Mouse (Mus musculus) liver, embryonic 12.5 days (tissue): ENCODE data around the gene Fam216a. TPM values are rescaled to one million over a fixed set of nuclear protein-coding genes. Genes with fewer than 3 reads are reported as not detected.

ENCODE experiments used
- ATAC-seq: fragments of 200-750 bp; cut with Nextera tagmentation; 2 replicates; pipeline ENCODE4 v1.8.0; 2017; ENCODE audit warnings: moderate number of reproducible peaks, mild to moderate bottlenecking, moderate library complexity
- H3K27ac ChIP-seq: fragments of 300-500 bp; sonication (generic); 2 replicates; pipeline ENCODE4 v1.5.1; 2016; ENCODE audit warnings: mild to moderate bottlenecking
- H3K27me3 ChIP-seq: fragments of 300-500 bp; sonication (generic); replicated peaks from 2 replicates; pipeline ENCODE4 v1.6.1; 2016; ENCODE audit warnings: mild to moderate bottlenecking, moderate library complexity
- H3K36me3 ChIP-seq: fragments of 300-500 bp; sonication (generic); 2 replicates; pipeline ENCODE4 v1.6.1; 2016; ENCODE audit warnings: mild to moderate bottlenecking, moderate library complexity
- H3K4me1 ChIP-seq: fragments of 300-500 bp; sonication (generic); 2 replicates; pipeline ENCODE4 v1.6.1; 2016
- H3K4me2 ChIP-seq: fragments of 300-500 bp; sonication (generic); 2 replicates; pipeline ENCODE4 v1.6.1; 2016; ENCODE audit warnings: mild to moderate bottlenecking, moderate library complexity
- H3K4me3 ChIP-seq: fragments of 300-500 bp; sonication (generic); 2 replicates; pipeline ENCODE4 v1.5.1; 2016; ENCODE audit warnings: mild to moderate bottlenecking, moderate library complexity
- H3K9ac ChIP-seq: fragments of 300-500 bp; sonication (generic); 2 replicates; pipeline ENCODE4 v1.6.1; 2016; ENCODE audit warnings: mild to moderate bottlenecking, moderate library complexity
- H3K9me3 ChIP-seq: fragments of 300-500 bp; sonication (generic); replicated peaks from 2 replicates; pipeline ENCODE4 v1.6.1; 2016; ENCODE audit warnings: mild to moderate bottlenecking, moderate library complexity
- WGBS: fragments of 180-500 bp; shearing (Covaris S2); methylation state at CpG from one replicate; pipeline ENCODE4 v1.1.7; 2016; ENCODE audit not compliant: insufficient replicate concordance; 5-methylcytosine and 5-hydroxymethylcytosine counted together
- polyA plus RNA-seq: library from polyadenylated mRNA; unstranded; fragments of >200 nt; fragmentation: Nextera tagmentation; extraction: Ambion mirVana; gene quantifications from 2 replicates; pipeline ENCODE4 v1.2.1, GENCODE M21; 2016

Gene Fam216a
- polyA plus RNA-seq, 1 experiment from 2014 or later, result 31.6 TPM

- H3K36me3 ChIP-seq, result peaks cover 78% of the 10 kb centered on the region
- ATAC-seq, result no peak
Observed at GRCm38 (mm10) chr5:122317329-122318045, 54.7 kb downstream of the Fam216a start.

DNA sequence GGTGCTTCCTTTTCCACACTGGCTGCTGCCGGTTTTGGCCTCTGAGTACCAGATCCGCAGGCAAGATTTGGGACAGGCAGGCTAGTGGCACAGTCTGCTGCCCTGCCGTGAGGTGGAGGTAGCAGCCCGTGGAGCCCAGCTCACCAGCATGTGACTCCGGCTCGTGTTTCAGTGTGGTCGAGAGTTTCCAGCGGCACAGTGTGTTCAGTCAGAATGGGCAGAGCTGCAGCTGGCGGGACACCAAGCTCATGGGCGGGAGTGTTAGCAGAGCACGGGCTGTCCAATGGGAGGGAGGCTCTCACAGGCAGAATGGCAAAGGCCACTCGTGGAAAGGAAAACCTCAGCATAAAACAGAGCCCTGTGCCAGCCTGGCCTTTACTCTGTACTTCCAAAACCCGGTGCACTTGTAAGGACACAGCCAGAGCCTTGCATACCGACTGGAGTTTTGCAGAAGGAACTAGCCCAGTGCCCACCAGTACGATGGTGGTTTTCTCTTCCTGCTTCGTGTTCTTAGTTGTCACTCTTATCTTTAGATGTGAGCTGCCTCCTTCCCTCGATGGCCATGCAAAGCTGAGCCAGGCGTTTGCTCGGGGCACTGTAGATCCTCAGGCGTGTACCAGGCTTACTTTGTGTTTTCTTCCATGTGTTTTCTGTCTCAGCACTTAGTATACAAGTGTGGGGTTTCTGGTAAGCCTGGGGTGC is 57.0 kb downstream of the Fam216a start:
- peak overlapping the region; percentile 45 for H3K4me2 ChIP-seq
- H3K27me3 ChIP-seq, result no peaks in the 10 kb centered on the region
- H3K36me3 ChIP-seq, result peaks cover 74% of the 10 kb centered on the region
- peak; percentile 65 for ATAC-seq
- peak overlapping the region; percentile 46 for H3K27ac ChIP-seq
- 26% methylated on average over 20 of the region's 20 CpGs for WGBS
- 0 out of 2 replicates have a peak overlapping the region, but pooled peaks have one; percentile 27 for H3K9ac ChIP-seq
- H3K4me1 ChIP-seq, result peaks cover 34% of the 10 kb centered on the region
- H3K4me3 ChIP-seq, result no peak overlapping the region
- no peaks in the 10 kb centered on the region for H3K9me3 ChIP-seq

More at GRCm38 (mm10) chr5:122317329-122318045, 54.7 kb downstream of the Fam216a start:
- H3K27ac ChIP-seq, result no peak overlapping the region
- no peak overlapping the region for H3K4me3 ChIP-seq
- no peak overlapping the region for H3K4me2 ChIP-seq
- H3K27me3 ChIP-seq, result no peaks in the 10 kb centered on the region
- H3K9ac ChIP-seq, result no peak overlapping the region
- 44% methylated on average over 11 of the region's 11 CpGs for WGBS
- peaks cover 34% of the 10 kb centered on the region for H3K4me1 ChIP-seq
- no peaks in the 10 kb centered on the region for H3K9me3 ChIP-seq

Other genes starting within 250 kb of the Fam216a start
- gene Ccdc63, start 231.5 kb downstream of the Fam216a start, polyA plus RNA-seq, result not detected in 2 replicates
- 228 and 229 TPM in 2 replicates for gene Ppp1cc, start 214.1 kb downstream of the Fam216a start, polyA plus RNA-seq
- 1.8 and 2.1 TPM in 2 replicates for gene Hvcn1, start 165.6 kb downstream of the Fam216a start, polyA plus RNA-seq
- 1.2 and 1.7 TPM in 2 replicates for gene Tctn1, start 107.9 kb downstream of the Fam216a start, polyA plus RNA-seq
- 6.1 and 6.8 TPM in 2 replicates for gene Pptc7, start 88.0 kb downstream of the Fam216a start, polyA plus RNA-seq
- gene Rad9b, start 18.1 kb downstream of the Fam216a start, polyA plus RNA-seq, result 4.7 and 6.1 TPM in 2 replicates
- gene Vps29, start 18.0 kb downstream of the Fam216a start, polyA plus RNA-seq, result 133 and 137 TPM in 2 replicates
- gene Gpn3, start 488 bp downstream of the Fam216a start, polyA plus RNA-seq, result 80.3 and 85.1 TPM in 2 replicates
- 101 and 103 TPM in 2 replicates for gene Arpc3, start 19.5 kb upstream of the Fam216a start, polyA plus RNA-seq
- gene Anapc7, start 49.3 kb upstream of the Fam216a start, polyA plus RNA-seq, result 23.3 and 23.9 TPM in 2 replicates
- gene Atp2a2, start 129.9 kb upstream of the Fam216a start, polyA plus RNA-seq, result 44.2 and 45.7 TPM in 2 replicates
- gene Ift81, start 242.2 kb upstream of the Fam216a start, polyA plus RNA-seq, result 4.6 and 7.0 TPM in 2 replicates